Mouse (Mus musculus) lung, embryonic 16.5 days (tissue): ENCODE measurements around the gene Ddb2. TPM values are rescaled to one million over a fixed set of nuclear protein-coding genes. Genes with fewer than 3 reads are reported as not detected.
A peak's percentile ranks its signal among the peaks of the same experiment; 100 is the strongest.

Experiments used
- ATAC-seq: fragments of 200-750 bp; cut with Nextera tagmentation; 2 replicates; pipeline ENCODE4 v1.8.0; 2017; ENCODE audit warnings: low read depth, mild to moderate bottlenecking, moderate library complexity
- H3K27ac ChIP-seq: fragments of 300-500 bp; sonication (generic); 2 replicates; pipeline ENCODE4 v1.5.1; 2014; ENCODE audit warnings: mild to moderate bottlenecking, control low read depth, low read length
- H3K27me3 ChIP-seq: fragments of 300-500 bp; sonication (generic); 2 replicates; pipeline ENCODE4 v1.6.1; 2014; ENCODE audit warnings: low read depth, low read length, mixed read lengths; ENCODE audit not compliant: control insufficient read depth, insufficient read depth
- H3K36me3 ChIP-seq: fragments of 300-500 bp; sonication (generic); 2 replicates; pipeline ENCODE4 v1.6.1; 2014; ENCODE audit warnings: low read length; ENCODE audit not compliant: control insufficient read depth, insufficient read depth
- H3K4me1 ChIP-seq: fragments of 300-500 bp; sonication (generic); replicated peaks from 2 replicates; pipeline ENCODE4 v1.6.1; 2014; ENCODE audit warnings: low read length, mixed read lengths; ENCODE audit not compliant: control insufficient read depth, insufficient read depth
- H3K4me2 ChIP-seq: fragments of 300-500 bp; sonication (generic); 2 replicates; pipeline ENCODE4 v1.6.1; 2014; ENCODE audit warnings: low read depth, low read length, control low read depth
- H3K4me3 ChIP-seq: fragments of 300-500 bp; sonication (generic); 2 replicates; pipeline ENCODE4 v1.5.1; 2014; ENCODE audit warnings: mild to moderate bottlenecking, low read length, control low read depth
- H3K9ac ChIP-seq: fragments of 300-500 bp; sonication (generic); 2 replicates; pipeline ENCODE4 v1.6.1; 2014; ENCODE audit warnings: low read length, control low read depth
- H3K9me3 ChIP-seq: fragments of 300-500 bp; sonication (generic); 2 replicates; pipeline ENCODE4 v1.6.1; 2016; ENCODE audit warnings: low read length; ENCODE audit not compliant: control insufficient read depth
- WGBS: fragments of 180-500 bp; shearing (Covaris S2); extraction: QIAGEN DNeasy Blood & Tissue Kit; methylation state at CpG from one replicate; pipeline ENCODE4 v1.1.7; 2014; 5-methylcytosine and 5-hydroxymethylcytosine counted together
- polyA plus RNA-seq: library from polyadenylated mRNA; unstranded; fragments of >200 nt; fragmentation: Nextera tagmentation; extraction: Ambion mirVana; gene quantifications from 2 replicates; pipeline ENCODE4 v1.2.1, GENCODE M21; 2015

Ddb2 gene
- 22.0 and 22.1 TPM in 2 replicates for polyA plus RNA-seq

- Histone ChIP-seq H3K36me3 (no peaks in the 10 kb centered on the region; the same call in 1 of the 2 replicates), H3K4me1 (no peaks in the 10 kb centered on the region; the same call in 1 of the 2 replicates), H3K9ac (peak within 1 kb of the TSS; percentile 73), H3K27me3 (no peaks in the 10 kb centered on the region), H3K27ac (peak within 1 kb of the TSS; percentile 98), H3K4me2 (peak within 1 kb of the TSS; percentile 73), H3K9me3 (no peaks in the 10 kb centered on the region), H3K4me3 (peak within 1 kb of the TSS; percentile 69)
- peak; percentile 99 for ATAC-seq
- under 1% methylated on average over 48 of the region's 48 CpGs for WGBS
These were observed at the start of gene Ddb2 for GRCm38 (mm10) chr2:91236601-91237510. TSS of gene Ddb2 (minus strand) at chr2:91236982.

GRCm38 (mm10) chr2:91285885-91286505 is 49.2 kb upstream of the Ddb2 start:
- Histone ChIP-seq H3K4me3 (no peak overlapping the region), H3K9ac (no peak overlapping the region), H3K27me3 (no peaks in the 10 kb centered on the region), H3K9me3 (no peaks in the 10 kb centered on the region), H3K4me1 (peaks cover 22% of the 10 kb centered on the region), H3K4me2 (no peak overlapping the region), H3K27ac (no peak overlapping the region), H3K36me3 (no peaks in the 10 kb centered on the region)
- 12% methylated on average over 7 of the region's 7 CpGs for WGBS
- ATAC-seq = peak; percentile 20; the same call in 1 of the 2 replicates

GRCm38 (mm10) chr2:91284375-91285199 is 47.8 kb upstream of the Ddb2 start:
- Histone ChIP-seq H3K9me3 (no peaks in the 10 kb centered on the region), H3K4me3 (no peak overlapping the region), H3K4me2 (no peak overlapping the region), H3K9ac (no peak overlapping the region), H3K27ac (peak overlapping the region; percentile 48), H3K36me3 (no peaks in the 10 kb centered on the region), H3K4me1 (peaks cover 18% of the 10 kb centered on the region), H3K27me3 (no peaks in the 10 kb centered on the region)
- 40% methylated on average over 13 of the region's 13 CpGs for WGBS
- ATAC-seq = peak; percentile 58

GRCm38 (mm10) chr2:91283972-91284371 is 47.2 kb upstream of the Ddb2 start:
- H3K27me3 ChIP-seq = no peaks in the 10 kb centered on the region
- H3K4me3 ChIP-seq = no peak overlapping the region
- WGBS = 68% methylated on average over 3 of the region's 3 CpGs
- H3K9ac ChIP-seq = no peak overlapping the region
- no peak overlapping the region for H3K4me2 ChIP-seq
- H3K9me3 ChIP-seq = no peaks in the 10 kb centered on the region
- ATAC-seq = no peak
- H3K36me3 ChIP-seq = no peaks in the 10 kb centered on the region
- peak overlapping the region; percentile 48; the same call in 1 of the 2 replicates for H3K27ac ChIP-seq
- H3K4me1 ChIP-seq = peaks cover 18% of the 10 kb centered on the region

DNA sequence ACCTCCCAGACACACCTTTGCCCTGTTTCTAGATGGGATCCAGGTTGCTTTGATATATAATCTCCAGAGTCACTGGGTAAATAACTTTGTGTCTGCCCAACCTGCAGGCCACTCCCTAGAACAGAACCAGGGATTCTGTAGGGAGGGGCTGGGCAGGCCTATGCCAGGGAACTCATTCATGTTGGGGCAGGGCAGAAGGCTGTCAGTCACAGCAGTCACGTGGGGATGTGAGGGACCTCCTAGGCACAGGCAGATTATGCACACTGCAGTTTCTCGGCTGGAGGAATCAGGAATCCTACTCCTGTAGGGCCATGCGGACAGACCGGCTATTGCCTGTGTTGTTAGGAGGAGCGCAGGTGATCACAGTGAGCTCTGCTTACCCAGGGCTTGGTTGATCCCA is 44.6 kb upstream of the Ddb2 start:
- Histone ChIP-seq H3K4me3 (no peak overlapping the region), H3K4me1 (peaks cover 17% of the 10 kb centered on the region), H3K9me3 (no peaks in the 10 kb centered on the region), H3K27me3 (no peaks in the 10 kb centered on the region), H3K36me3 (peaks cover 5% of the 10 kb centered on the region; the same call in 1 of the 2 replicates), H3K9ac (no peak overlapping the region), H3K27ac (no peak overlapping the region), H3K4me2 (no peak overlapping the region)
- 49% methylated on average over 5 of the region's 5 CpGs for WGBS
- 0 out of 2 replicates have a peak, but pooled peaks have one; percentile 34 for ATAC-seq

DNA sequence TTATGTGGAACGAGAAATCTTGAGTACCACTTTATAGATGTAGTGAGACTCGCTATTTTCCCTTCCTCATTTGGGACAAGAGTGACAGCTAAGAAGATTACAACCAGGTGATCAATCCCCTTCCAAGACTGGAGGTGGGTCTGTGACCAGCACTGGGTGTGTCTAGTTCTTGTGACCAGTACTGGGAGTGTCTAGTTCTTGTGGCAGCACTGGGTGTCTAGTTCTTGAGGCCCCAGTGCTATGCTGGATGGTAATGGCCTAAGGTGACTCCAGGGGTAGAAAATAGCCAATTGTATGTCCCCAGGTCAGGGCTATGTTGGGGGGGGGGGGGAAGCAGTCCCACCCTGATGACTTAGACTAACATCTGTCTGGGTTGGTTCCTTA is 42.6 kb upstream of the Ddb2 start:
- Histone ChIP-seq H3K4me2 (no peak overlapping the region), H3K36me3 (peaks cover 18% of the 10 kb centered on the region), H3K9ac (no peak overlapping the region), H3K9me3 (no peaks in the 10 kb centered on the region), H3K4me1 (peaks cover 2% of the 10 kb centered on the region), H3K27me3 (no peaks in the 10 kb centered on the region), H3K4me3 (no peak overlapping the region), H3K27ac (no peak overlapping the region)
- ATAC-seq = 0 out of 2 replicates have a peak, but pooled peaks have one; percentile 35
- WGBS = 55% methylated on average over 2 of the region's 2 CpGs

DNA sequence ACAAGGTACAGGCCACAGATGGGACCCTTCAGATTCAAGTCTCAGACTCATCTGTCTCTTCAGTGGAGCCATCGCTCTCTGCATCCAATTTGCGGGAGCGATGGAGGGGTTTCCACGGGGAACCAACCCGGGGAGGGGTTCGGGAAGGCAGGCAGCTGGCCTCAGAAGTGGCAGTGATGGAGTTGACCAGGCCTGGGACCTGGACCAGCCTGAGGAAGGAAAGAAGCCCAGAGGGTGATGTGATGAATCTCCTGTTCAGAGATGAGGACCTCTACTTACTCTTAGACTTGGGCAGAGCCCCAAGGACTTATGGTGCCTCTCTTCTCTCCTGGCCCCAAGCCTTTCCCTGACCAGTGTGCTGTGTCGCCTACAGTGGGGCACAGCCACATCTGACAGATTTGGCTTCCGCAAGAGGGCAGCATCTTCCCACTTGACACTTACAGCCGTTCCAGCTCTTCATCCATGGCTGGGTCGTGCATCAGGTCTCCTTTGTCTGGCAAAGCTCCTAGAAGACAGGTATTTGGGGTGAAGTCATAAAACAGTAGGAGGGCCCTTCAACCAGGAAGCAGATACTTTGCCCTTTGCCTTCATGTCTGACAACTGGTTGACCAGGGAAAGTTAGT is 42.1 kb upstream of the Ddb2 start:
- Histone ChIP-seq H3K27ac (no peak overlapping the region), H3K9me3 (no peaks in the 10 kb centered on the region), H3K27me3 (no peaks in the 10 kb centered on the region), H3K4me2 (no peak overlapping the region), H3K9ac (no peak overlapping the region), H3K4me3 (no peak overlapping the region), H3K4me1 (no peaks in the 10 kb centered on the region), H3K36me3 (peaks cover 20% of the 10 kb centered on the region)
- WGBS = 28% methylated on average over 10 of the region's 10 CpGs
- ATAC-seq = peak; percentile 76

DNA sequence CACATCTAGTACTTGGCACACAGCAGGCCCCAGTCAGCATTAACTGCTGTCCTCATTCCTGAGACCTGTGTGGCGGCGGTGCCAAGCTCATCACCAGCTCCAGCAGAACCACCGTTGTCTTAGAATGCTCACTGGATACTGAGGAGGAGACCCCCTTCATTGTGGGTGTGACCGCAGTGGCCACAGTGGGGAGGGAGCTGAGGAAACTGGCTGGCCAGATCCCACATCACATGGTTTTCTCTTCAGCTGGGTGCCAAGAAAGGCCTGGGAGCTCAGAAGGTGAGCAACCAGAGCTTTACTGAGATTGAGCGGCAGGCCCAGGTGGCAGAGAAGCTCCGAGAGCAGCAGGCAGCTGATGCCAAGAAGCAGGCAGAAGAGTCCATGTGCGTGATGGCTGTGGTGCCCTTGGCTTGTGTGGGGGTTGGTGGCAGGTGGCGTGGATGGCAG is 32.9 kb upstream of the Ddb2 start:
- Histone ChIP-seq H3K27ac (no peak overlapping the region), H3K9me3 (no peaks in the 10 kb centered on the region), H3K4me1 (peaks cover 6% of the 10 kb centered on the region), H3K36me3 (peaks cover 48% of the 10 kb centered on the region), H3K4me3 (no peak overlapping the region), H3K4me2 (no peak overlapping the region), H3K27me3 (no peaks in the 10 kb centered on the region), H3K9ac (no peak overlapping the region)
- WGBS = 88% methylated on average over 8 of the region's 8 CpGs
- no peak for ATAC-seq
